Mouse (Mus musculus): Measurements from ENCODE around the gene Kdm1a. TPM values are rescaled to one million over a fixed set of nuclear protein-coding genes. Genes with fewer than 3 reads are reported as not detected.

Gene Kdm1a
- polyA plus RNA-seq, 1 experiment from 2014 or later: 61.0 TPM

DNA sequence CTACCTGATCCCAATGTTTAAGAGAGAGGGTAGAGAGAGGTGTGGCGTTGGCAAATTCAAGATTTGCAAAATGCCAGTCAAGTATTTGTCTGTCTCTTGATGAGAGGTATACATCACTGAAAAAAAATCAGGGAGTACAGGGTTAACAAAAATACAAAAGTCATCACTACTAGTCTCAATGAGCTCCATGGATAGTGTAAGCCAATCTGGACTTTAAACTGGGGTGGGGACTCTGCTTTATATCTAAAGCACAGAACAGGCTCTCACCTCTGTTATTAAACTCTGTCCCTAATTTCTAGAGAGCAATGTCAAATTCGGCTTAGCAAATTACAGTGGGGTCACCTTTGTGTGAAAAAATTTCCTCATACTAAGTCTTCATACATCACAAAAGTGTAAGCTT is 44.9 kb downstream of the Kdm1a start:
- Histone ChIP-seq H3K4me3 (no peak overlapping the region), H3K9me3 (no peaks in the 10 kb centered on the region), H3K27ac (no peak overlapping the region), H3K27me3 (ENCODE audit: insufficient read depth, poor library complexity, severe bottlenecking) (no peaks in the 10 kb centered on the region), H3K4me1 (replicated peaks) (no peaks in the 10 kb centered on the region), H3K36me3 (peaks cover 98% of the 10 kb centered on the region)
- 92% methylated on average over 2 of the region's 2 CpGs for WGBS
- no peak for DNase-seq (ENCODE audit: low spot score)

- H3K4me1 ChIP-seq (replicated peaks): no peaks in the 10 kb centered on the region
- H3K27ac ChIP-seq: no peak overlapping the region
- DNase-seq (ENCODE audit: low spot score): no peak
- no peak overlapping the region for H3K4me3 ChIP-seq
- no peaks in the 10 kb centered on the region for H3K27me3 ChIP-seq (ENCODE audit: insufficient read depth, poor library complexity, severe bottlenecking)
- WGBS: 74% methylated on average over 1 of the region's 1 CpGs
- peaks cover 98% of the 10 kb centered on the region for H3K36me3 ChIP-seq
- no peaks in the 10 kb centered on the region for H3K9me3 ChIP-seq
These were observed 49.4 kb downstream of the Kdm1a start for GRCm38 (mm10) chr4:136553108-136553507.

DNA sequence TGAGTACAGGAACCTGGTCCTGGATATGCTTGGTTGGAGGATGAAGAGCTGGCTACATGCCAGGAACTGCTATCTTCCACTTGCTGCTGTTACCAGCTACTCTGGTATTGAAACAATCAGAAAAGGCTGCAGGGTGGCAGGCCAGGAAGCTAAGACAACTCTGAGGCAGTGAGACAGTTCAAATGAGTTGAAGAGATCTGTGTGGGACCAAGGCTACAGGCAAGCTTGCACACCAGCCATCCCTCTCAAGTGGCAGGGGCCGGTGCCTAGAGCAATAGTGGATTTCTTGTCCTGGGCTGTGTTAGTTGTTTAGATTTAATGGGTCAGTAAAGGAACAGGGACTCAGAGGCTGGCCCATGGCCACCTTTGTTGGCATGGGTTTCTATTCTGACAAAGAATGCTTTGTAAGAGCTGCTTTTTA is 54.1 kb downstream of the Kdm1a start:
- Histone ChIP-seq H3K27me3 (ENCODE audit: insufficient read depth, poor library complexity, severe bottlenecking) (no peaks in the 10 kb centered on the region), H3K27ac (no peak overlapping the region), H3K4me1 (replicated peaks) (no peaks in the 10 kb centered on the region), H3K4me3 (no peak overlapping the region), H3K36me3 (peaks cover 100% of the 10 kb centered on the region), H3K9me3 (no peaks in the 10 kb centered on the region)
- DNase-seq (ENCODE audit: low spot score): no peak
- WGBS: 91% methylated on average over 1 of the region's 1 CpGs

- WGBS: 93% methylated on average over 1 of the region's 1 CpGs
- no peak for DNase-seq (ENCODE audit: low spot score)
- H3K27ac ChIP-seq: no peak overlapping the region
- no peaks in the 10 kb centered on the region for H3K9me3 ChIP-seq
- H3K4me1 ChIP-seq (replicated peaks): no peaks in the 10 kb centered on the region
- H3K36me3 ChIP-seq: peaks cover 100% of the 10 kb centered on the region
- no peak overlapping the region for H3K4me3 ChIP-seq
- H3K27me3 ChIP-seq (ENCODE audit: insufficient read depth, poor library complexity, severe bottlenecking): no peaks in the 10 kb centered on the region
These were observed 54.8 kb downstream of the Kdm1a start for GRCm38 (mm10) chr4:136547721-136548120.

DNA sequence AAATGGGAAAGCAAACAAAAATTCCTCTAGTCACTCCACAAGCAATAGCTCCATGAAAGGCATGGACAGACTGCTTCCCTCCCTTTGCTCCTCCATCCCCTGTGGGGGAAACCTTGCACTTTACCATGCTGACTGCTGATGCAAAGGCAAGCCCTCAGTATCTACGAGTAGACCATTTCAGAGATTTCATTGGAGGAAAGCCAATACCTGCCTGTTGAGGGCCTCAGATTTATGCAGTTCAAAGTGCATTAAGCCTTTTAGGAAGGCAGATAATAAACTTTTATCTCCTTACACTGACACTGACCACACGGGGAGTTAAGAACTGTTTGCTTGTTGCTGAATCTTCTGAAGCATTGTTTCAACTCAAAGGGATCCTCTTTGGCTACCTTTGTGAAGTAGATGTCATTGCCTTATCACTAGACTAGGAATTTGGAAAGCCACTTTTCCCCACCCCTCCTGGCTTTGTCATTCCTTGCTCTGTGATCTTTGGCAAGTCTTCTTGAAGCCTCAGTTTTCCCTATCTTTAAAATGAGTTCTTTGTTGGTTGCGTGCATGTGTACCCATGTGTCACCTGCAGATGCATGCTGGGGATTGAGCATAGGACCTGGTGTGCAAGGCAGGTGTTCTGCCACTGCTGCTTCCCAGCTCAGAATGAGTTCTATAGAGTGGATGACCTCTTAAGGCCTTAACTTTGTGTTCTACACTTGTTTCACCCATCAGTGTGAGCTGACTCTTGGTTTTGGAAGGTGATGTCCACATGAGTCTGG is 56.1 kb downstream of the Kdm1a start:
- WGBS: 82% methylated on average over 3 of the region's 3 CpGs
- Histone ChIP-seq H3K9me3 (no peaks in the 10 kb centered on the region), H3K27me3 (ENCODE audit: insufficient read depth, poor library complexity, severe bottlenecking) (no peaks in the 10 kb centered on the region), H3K27ac (no peak overlapping the region), H3K4me3 (no peak overlapping the region), H3K36me3 (peaks cover 100% of the 10 kb centered on the region), H3K4me1 (replicated peaks) (no peaks in the 10 kb centered on the region)
- no peak for DNase-seq (ENCODE audit: low spot score)

DNA sequence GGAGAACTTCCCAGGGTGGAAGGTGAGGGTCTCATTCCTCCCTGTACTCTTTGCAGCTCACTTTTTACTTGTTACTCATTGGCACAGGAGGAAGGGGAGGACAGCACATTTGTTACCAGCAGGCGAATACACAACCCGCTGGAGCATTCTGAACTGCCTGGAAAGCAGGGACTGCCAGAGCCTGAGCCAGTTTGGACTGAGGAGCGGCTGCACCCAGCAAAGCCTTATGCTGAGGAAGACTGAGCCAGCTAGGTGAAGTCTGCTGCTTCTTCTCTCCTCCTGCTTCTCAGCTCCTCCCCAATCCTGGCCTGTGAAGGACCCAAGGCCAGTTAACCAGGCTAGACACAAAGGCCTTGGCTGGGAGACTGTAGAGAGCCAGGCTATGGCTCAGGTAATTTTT is 57.4 kb downstream of the Kdm1a start:
- peaks cover 100% of the 10 kb centered on the region for H3K36me3 ChIP-seq
- no peak for DNase-seq (ENCODE audit: low spot score)
- no peak overlapping the region for H3K4me3 ChIP-seq
- no peaks in the 10 kb centered on the region for H3K9me3 ChIP-seq
- 88% methylated on average over 3 of the region's 3 CpGs for WGBS
- no peak overlapping the region for H3K27ac ChIP-seq
- no peaks in the 10 kb centered on the region for H3K27me3 ChIP-seq (ENCODE audit: insufficient read depth, poor library complexity, severe bottlenecking)
- H3K4me1 ChIP-seq (replicated peaks): no peaks in the 10 kb centered on the region

DNA sequence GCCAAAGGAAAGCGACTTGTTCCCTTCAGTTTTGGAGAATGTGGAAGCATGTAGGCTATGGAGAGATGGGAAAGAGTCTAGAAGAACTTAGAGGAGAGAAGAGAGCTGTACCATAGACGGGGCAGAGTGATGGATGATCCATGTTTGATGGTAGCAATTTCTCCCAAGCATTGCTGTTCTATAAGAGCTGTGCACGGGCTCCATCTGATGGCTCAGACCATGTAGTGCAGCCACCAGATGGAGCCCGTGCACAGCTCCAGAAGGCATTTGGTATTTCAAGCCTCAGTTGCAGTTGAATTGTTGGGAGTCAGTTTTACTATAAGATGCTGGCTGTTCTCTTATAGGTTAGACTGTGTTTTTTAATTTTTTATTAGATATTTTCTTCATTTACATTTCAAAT is 76.1 kb downstream of the Kdm1a start:
- Histone ChIP-seq H3K27me3 (ENCODE audit: insufficient read depth, poor library complexity, severe bottlenecking) (no peaks in the 10 kb centered on the region), H3K4me3 (no peak overlapping the region), H3K27ac (no peak overlapping the region), H3K4me1 (replicated peaks) (no peaks in the 10 kb centered on the region), H3K36me3 (peaks cover 48% of the 10 kb centered on the region), H3K9me3 (no peaks in the 10 kb centered on the region)
- DNase-seq (ENCODE audit: low spot score): peak; percentile 40
- WGBS: 24% methylated on average over 4 of the region's 4 CpGs

DNA sequence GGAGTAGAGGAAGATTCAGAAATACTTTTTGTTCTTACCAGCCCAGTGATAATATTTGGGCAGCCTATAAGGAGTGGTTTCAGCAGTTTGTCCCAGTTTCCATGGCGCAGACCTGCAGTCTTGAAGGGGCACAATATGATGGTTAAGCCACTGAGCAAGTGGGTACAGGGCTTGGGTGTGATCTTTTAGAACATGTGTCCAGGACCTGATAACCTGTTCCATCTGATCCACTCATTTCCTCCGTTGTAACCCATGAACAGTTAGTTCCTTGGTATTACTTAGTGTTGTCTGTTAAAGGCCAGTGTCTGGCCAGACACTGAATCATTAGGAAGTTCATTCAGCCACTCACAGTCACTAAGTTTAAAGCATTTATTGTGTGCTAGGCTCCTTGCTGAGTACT is 78.2 kb downstream of the Kdm1a start:
- DNase-seq (ENCODE audit: low spot score): no peak
- no peaks in the 10 kb centered on the region for H3K9me3 ChIP-seq
- no peak overlapping the region for H3K4me3 ChIP-seq
- H3K36me3 ChIP-seq: peaks cover 33% of the 10 kb centered on the region
- no peaks in the 10 kb centered on the region for H3K4me1 ChIP-seq (replicated peaks)
- no peaks in the 10 kb centered on the region for H3K27me3 ChIP-seq (ENCODE audit: insufficient read depth, poor library complexity, severe bottlenecking)
- WGBS: 92% methylated on average over 2 of the region's 2 CpGs
- no peak overlapping the region for H3K27ac ChIP-seq

DNA sequence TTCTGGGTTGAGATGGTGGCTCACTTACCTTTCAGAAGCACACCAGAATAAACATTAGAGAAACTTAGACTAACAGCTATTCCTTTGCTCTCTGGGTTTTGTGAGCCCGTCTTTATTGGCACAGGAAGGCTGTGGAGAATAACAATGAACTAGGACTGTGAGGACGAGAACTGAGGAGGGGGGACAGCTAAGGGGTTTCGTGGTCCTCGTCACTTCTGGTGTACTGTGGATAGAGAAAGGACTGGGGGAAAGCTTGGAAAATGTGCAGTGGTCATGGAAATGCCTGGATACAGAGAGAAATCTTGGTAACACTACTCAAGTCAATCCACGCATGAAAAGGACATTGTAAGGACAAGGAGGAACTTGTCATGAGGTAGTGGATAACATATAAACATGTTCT is 80.6 kb downstream of the Kdm1a start:
- Histone ChIP-seq H3K36me3 (peaks cover 22% of the 10 kb centered on the region), H3K4me1 (replicated peaks) (no peaks in the 10 kb centered on the region), H3K9me3 (no peaks in the 10 kb centered on the region), H3K27ac (no peak overlapping the region), H3K27me3 (ENCODE audit: insufficient read depth, poor library complexity, severe bottlenecking) (no peaks in the 10 kb centered on the region), H3K4me3 (no peak overlapping the region)
- WGBS: 82% methylated on average over 5 of the region's 5 CpGs
- DNase-seq (ENCODE audit: low spot score): no peak

DNA sequence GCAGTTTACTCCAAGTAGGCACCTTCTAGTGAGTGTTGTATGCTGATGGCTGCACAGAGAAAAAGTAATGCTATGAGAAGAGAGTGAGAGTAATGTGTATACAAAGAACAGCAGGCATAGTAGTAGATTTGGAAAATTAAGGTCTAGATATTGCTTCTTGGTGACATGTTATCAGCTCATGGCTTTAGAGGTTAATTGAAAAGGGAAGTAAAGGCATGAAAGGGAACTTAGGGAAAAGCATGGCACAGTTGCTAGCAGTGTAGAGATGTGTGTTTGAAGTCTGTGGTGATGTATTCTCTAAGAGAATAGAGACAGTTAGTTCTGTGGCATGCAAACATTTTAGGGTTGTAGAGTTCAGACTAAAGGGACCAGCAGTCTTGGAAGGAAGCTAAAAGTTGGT is 82.7 kb downstream of the Kdm1a start:
- H3K4me3 ChIP-seq: no peak overlapping the region
- no peaks in the 10 kb centered on the region for H3K9me3 ChIP-seq

DNA sequence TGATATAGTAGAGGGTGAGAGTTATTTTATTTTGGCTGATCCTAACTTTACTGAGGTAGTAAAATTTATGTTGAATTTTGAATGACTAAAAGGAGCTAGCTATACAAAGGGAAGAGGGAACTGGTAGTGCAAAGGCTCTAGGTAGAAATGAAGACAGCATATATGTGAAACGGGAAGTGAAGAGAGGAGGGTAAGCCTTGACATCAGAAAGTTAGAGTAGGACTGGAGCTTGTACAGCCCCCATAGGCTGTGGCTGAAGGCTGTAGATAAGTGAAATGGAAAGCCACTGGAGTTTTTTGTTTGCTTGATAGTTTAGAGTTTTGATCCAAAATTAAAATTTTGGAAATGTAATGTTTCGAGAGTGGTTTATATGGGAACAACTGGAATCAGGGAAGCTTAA is 83.9 kb downstream of the Kdm1a start:
- Histone ChIP-seq H3K27ac (no peak overlapping the region), H3K36me3 (peaks cover 21% of the 10 kb centered on the region), H3K4me3 (no peak overlapping the region), H3K9me3 (no peaks in the 10 kb centered on the region), H3K27me3 (ENCODE audit: insufficient read depth, poor library complexity, severe bottlenecking) (no peaks in the 10 kb centered on the region), H3K4me1 (replicated peaks) (no peaks in the 10 kb centered on the region)
- DNase-seq (ENCODE audit: low spot score): no peak
- WGBS: 91% methylated on average over 2 of the region's 2 CpGs

More for the DNA sequence above, 82.7 kb downstream of the Kdm1a start:
- no peak overlapping the region for H3K27ac ChIP-seq
- H3K36me3 ChIP-seq: peaks cover 25% of the 10 kb centered on the region
- no peaks in the 10 kb centered on the region for H3K27me3 ChIP-seq (ENCODE audit: insufficient read depth, poor library complexity, severe bottlenecking)
- no peak for DNase-seq (ENCODE audit: low spot score)
- H3K4me1 ChIP-seq (replicated peaks): no peaks in the 10 kb centered on the region

- no peaks in the 10 kb centered on the region for H3K9me3 ChIP-seq
- 85% methylated on average over 2 of the region's 2 CpGs for WGBS
- H3K27me3 ChIP-seq (ENCODE audit: insufficient read depth, poor library complexity, severe bottlenecking): no peaks in the 10 kb centered on the region
- no peak for DNase-seq (ENCODE audit: low spot score)
- H3K4me1 ChIP-seq (replicated peaks): peaks cover 2% of the 10 kb centered on the region; the same call in 1 of the 2 replicates
- H3K36me3 ChIP-seq: peaks cover 17% of the 10 kb centered on the region
- no peak overlapping the region for H3K27ac ChIP-seq
- H3K4me3 ChIP-seq: no peak overlapping the region
These were observed 84.4 kb downstream of the Kdm1a start for GRCm38 (mm10) chr4:136518141-136518540.

GRCm38 (mm10) chr4:136512905-136513304 is 89.6 kb downstream of the Kdm1a start:
- Histone ChIP-seq H3K9me3 (no peaks in the 10 kb centered on the region), H3K27me3 (ENCODE audit: insufficient read depth, poor library complexity, severe bottlenecking) (no peaks in the 10 kb centered on the region), H3K27ac (no peak overlapping the region), H3K36me3 (peaks cover 4% of the 10 kb centered on the region; the same call in 1 of the 2 replicates), H3K4me3 (no peak overlapping the region), H3K4me1 (replicated peaks) (peaks cover 11% of the 10 kb centered on the region)
- DNase-seq (ENCODE audit: low spot score): no peak

- Histone ChIP-seq H3K27me3 (ENCODE audit: insufficient read depth, poor library complexity, severe bottlenecking) (no peaks in the 10 kb centered on the region), H3K4me3 (no peak overlapping the region), H3K27ac (no peak overlapping the region), H3K36me3 (peaks cover 4% of the 10 kb centered on the region; the same call in 1 of the 2 replicates), H3K9me3 (no peaks in the 10 kb centered on the region), H3K4me1 (replicated peaks) (peaks cover 11% of the 10 kb centered on the region)
- DNase-seq (ENCODE audit: low spot score): no peak
- 65% methylated on average over 4 of the region's 4 CpGs for WGBS
These were observed 90.8 kb downstream of the Kdm1a start for GRCm38 (mm10) chr4:136511708-136512107.

Measured in hindbrain, embryonic 10.5 days (tissue).